Mouse (Mus musculus) embryonic facial prominence, embryonic 15.5 days (tissue): ENCODE results near the gene Kdm6b. TPM values are rescaled to one million over a fixed set of nuclear protein-coding genes. Genes with fewer than 3 reads are reported as not detected.

Source experiments
- ATAC-seq: fragments of 200-750 bp; cut with Nextera tagmentation; 2 replicates; pipeline ENCODE4 v1.8.0; 2017; ENCODE audit warnings: low read depth, moderate TSS enrichment; ENCODE audit not compliant: insufficient number of reproducible peaks, low FRiP score, low TSS enrichment
- H3K27ac ChIP-seq: fragments of 300-500 bp; sonication (generic); replicated peaks from 2 replicates; pipeline ENCODE4 v1.5.1; 2015; ENCODE audit warnings: mild to moderate bottlenecking, inconsistent platforms
- H3K27me3 ChIP-seq: fragments of 300-500 bp; sonication (generic); 2 replicates; pipeline ENCODE4 v1.6.1; 2015; ENCODE audit warnings: inconsistent platforms
- H3K36me3 ChIP-seq: fragments of 300-500 bp; sonication (generic); 2 replicates; pipeline ENCODE4 v1.6.1; 2015; ENCODE audit warnings: mild to moderate bottlenecking, inconsistent platforms
- H3K4me1 ChIP-seq: fragments of 300-500 bp; sonication (generic); 2 replicates; pipeline ENCODE4 v1.6.1; 2015; ENCODE audit warnings: inconsistent platforms
- H3K4me2 ChIP-seq: fragments of 300-500 bp; sonication (generic); replicated peaks from 2 replicates; pipeline ENCODE4 v1.6.1; 2015; ENCODE audit warnings: mild to moderate bottlenecking, inconsistent platforms
- H3K4me3 ChIP-seq: fragments of 300-500 bp; sonication (generic); replicated peaks from 2 replicates; pipeline ENCODE4 v1.5.1; 2015; ENCODE audit warnings: mild to moderate bottlenecking, inconsistent platforms
- H3K9ac ChIP-seq: fragments of 300-500 bp; sonication (generic); 2 replicates; pipeline ENCODE4 v1.6.1; 2015; ENCODE audit warnings: inconsistent platforms
- H3K9me3 ChIP-seq: fragments of 300-500 bp; sonication (generic); replicated peaks from 2 replicates; pipeline ENCODE4 v1.6.1; 2016; ENCODE audit warnings: inconsistent platforms
- WGBS: fragments of 180-500 bp; shearing (Covaris S2); methylation state at CpG from one replicate; pipeline ENCODE4 v1.1.7; 2015; 5-methylcytosine and 5-hydroxymethylcytosine counted together
- polyA plus RNA-seq: library from polyadenylated mRNA; unstranded; fragments of >200 nt; fragmentation: Nextera tagmentation; extraction: Ambion mirVana; gene quantifications from 2 replicates; pipeline ENCODE4 v1.2.1, GENCODE M21; 2015

Gene Kdm6b
- polyA plus RNA-seq, 1 experiment from 2014 or later = 37.2 TPM

DNA sequence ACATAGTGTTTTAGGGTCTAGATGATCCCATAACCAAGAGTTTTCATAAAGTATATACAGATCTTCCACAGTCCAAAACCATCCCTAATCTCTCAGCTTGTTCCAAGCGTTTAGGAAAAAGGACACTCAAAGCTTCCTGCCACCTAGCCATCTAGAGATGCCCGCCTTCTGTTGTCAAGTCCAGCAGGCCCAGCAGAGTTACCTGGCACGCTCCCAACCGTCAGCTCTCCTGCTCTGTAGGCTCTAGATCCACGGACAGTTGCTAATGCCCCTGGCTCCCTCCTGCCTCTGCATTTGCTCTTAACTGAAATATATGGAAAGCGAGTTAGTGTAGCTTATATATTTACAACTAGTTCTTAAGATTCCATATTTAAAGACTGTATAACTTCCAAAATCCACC, 32.1 kb downstream of the Kdm6b start:
- no peak for ATAC-seq
- Histone ChIP-seq H3K9ac (no peak overlapping the region), H3K4me2 (no peak overlapping the region), H3K36me3 (0 out of 2 replicates have a peak, but pooled peaks cover 2% of the 10 kb centered on the region), H3K27me3 (no peaks in the 10 kb centered on the region), H3K9me3 (no peaks in the 10 kb centered on the region), H3K4me1 (0 out of 2 replicates have a peak, but pooled peaks cover 5% of the 10 kb centered on the region), H3K27ac (no peak overlapping the region), H3K4me3 (no peak overlapping the region)
- WGBS = 77% methylated on average over 6 of the region's 6 CpGs

DNA sequence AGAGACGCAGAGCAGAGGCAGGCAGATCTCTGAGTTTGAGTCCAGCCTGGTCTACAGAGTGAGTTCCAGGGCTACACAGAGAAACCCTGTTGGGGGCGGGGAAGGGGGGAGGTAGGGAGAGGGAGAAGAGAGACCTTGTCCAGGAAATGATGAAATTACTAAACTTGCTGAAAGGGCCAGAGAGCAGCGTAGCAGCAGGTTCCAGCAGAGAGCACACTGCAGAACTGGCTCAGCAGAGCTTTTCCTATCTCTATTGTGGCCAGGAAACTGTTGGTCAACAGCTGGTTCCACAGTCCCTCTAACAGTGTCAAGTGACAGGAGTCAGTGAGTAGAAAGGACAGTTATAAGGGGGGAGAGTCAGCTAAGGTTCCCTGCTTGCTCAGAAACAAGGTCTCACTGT, 33.9 kb downstream of the Kdm6b start:
- H3K27ac ChIP-seq = no peak overlapping the region
- no peak overlapping the region for H3K9ac ChIP-seq
- no peak overlapping the region for H3K4me2 ChIP-seq
- H3K4me3 ChIP-seq = no peak overlapping the region
- ATAC-seq = no peak
- H3K27me3 ChIP-seq = no peaks in the 10 kb centered on the region
- H3K36me3 ChIP-seq = 0 out of 2 replicates have a peak, but pooled peaks cover 5% of the 10 kb centered on the region
- 0 out of 2 replicates have a peak, but pooled peaks cover 5% of the 10 kb centered on the region for H3K4me1 ChIP-seq
- WGBS = 83% methylated on average over 3 of the region's 3 CpGs
- no peaks in the 10 kb centered on the region for H3K9me3 ChIP-seq

DNA sequence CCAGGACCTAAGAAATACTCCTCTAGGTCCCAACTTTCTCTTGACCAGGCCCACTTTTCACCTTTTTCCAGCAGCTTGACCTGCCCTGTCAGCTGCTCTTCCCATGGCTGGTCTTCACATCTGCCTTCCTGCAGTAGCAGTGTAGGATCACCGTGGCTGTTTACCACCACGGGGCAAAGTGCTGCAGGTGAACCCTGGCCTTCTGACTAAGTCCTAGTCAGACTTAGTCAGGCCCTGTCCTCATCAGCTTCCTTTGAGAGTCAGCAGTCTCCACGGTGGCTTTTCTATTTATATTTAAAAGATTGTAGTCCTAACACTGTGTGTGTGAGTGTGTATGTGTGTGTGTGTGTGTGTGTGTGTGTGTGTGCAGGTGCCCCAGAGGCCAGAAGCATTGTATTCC, 35.7 kb downstream of the Kdm6b start:
- Histone ChIP-seq H3K27me3 (no peaks in the 10 kb centered on the region), H3K9ac (no peak overlapping the region), H3K36me3 (peaks cover 16% of the 10 kb centered on the region; the same call in 1 of the 2 replicates), H3K27ac (no peak overlapping the region), H3K4me2 (no peak overlapping the region), H3K4me3 (no peak overlapping the region), H3K9me3 (no peaks in the 10 kb centered on the region), H3K4me1 (0 out of 2 replicates have a peak, but pooled peaks cover 3% of the 10 kb centered on the region)
- WGBS = 66% methylated on average over 3 of the region's 3 CpGs
- no peak for ATAC-seq

DNA sequence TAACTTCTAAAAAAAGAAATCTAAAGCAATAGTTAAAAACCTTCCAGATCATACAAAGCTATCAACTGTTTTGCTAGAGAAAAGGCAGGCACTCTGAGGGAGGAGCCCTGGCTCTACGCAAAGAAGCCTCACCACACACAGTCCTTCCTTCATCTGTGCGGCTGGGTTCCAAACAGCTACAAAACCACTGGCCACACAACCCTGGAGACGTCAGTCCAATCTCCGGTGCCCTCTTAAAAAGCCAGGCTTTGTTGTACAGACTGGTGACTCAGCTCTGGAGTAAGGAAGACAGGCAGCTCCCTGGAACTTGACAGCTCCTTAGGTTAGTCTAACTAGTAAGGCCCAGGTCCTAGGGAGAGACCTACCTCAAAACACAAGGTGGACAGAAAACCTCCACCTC, 37.8 kb downstream of the Kdm6b start:
- no peak overlapping the region for H3K4me2 ChIP-seq
- H3K9ac ChIP-seq = no peak overlapping the region
- no peak for ATAC-seq
- H3K9me3 ChIP-seq = no peaks in the 10 kb centered on the region
- H3K27me3 ChIP-seq = no peaks in the 10 kb centered on the region
- H3K27ac ChIP-seq = no peak overlapping the region
- WGBS = 71% methylated on average over 4 of the region's 4 CpGs
- H3K4me1 ChIP-seq = peaks cover 20% of the 10 kb centered on the region
- no peak overlapping the region for H3K4me3 ChIP-seq
- H3K36me3 ChIP-seq = peaks cover 19% of the 10 kb centered on the region; the same call in 1 of the 2 replicates

DNA sequence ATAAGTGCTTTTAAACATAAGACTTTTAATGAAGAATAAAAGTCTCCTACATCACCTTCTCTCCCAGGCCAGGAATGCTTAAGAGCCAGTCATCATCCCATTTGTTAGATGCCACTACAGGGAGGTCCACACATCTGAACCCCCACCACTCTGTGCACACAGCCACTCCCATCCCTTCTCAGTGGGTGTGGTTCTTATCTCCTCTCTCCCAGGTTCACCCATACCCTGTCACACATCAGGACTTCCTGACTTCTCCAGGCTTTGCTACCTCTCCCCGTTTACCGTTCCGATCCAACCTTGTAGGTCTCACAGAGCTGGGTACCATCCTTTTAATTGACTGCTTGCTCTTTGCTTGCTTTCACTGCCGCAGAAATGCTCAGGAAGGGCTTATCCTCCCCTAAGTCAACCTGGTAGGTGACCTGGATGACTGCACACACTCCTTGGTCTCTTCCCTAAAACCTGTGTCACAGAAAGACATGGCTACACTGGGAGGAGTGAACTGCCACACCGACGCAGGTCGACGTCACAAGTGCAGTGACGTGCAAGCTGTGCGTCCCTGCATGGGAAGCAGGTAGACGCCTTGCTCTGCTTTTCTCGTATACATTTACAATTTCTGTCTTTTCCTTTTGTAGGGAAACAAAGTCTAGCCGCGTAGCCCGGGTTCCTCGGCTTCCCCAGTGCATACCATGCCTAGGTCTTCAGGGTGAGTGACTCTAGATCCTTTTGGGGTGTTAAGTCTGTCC, 40.1 kb downstream of the Kdm6b start:
- Histone ChIP-seq H3K9ac (no peak overlapping the region), H3K9me3 (no peaks in the 10 kb centered on the region), H3K4me3 (no peak overlapping the region), H3K36me3 (peaks cover 19% of the 10 kb centered on the region; the same call in 1 of the 2 replicates), H3K4me1 (peaks cover 22% of the 10 kb centered on the region), H3K27me3 (no peaks in the 10 kb centered on the region), H3K4me2 (no peak overlapping the region), H3K27ac (no peak overlapping the region)
- no peak for ATAC-seq
- 94% methylated on average over 16 of the region's 16 CpGs for WGBS

DNA sequence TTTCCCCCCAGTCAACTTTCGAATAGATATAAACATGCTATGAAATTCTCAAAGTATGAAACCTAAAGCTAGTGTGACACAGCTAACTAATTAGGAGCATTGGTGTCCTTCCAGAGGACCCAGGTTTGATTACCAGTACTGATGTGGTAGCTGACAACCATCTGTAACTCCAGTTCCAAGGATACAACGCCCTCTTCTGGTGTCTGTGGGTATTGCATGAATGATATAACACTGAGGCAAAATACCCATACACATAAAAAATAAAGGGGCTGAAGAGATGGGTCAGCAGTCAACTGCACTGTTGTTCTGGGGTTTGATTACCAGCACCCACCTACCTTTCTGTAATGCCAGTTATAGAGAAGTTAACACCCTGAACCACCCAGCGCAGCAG, 40.7 kb downstream of the Kdm6b start:
- no peak for ATAC-seq
- Histone ChIP-seq H3K36me3 (peaks cover 19% of the 10 kb centered on the region; the same call in 1 of the 2 replicates), H3K27ac (peak overlapping the region; percentile 63; the same call in 1 of the 2 replicates), H3K9me3 (no peaks in the 10 kb centered on the region), H3K4me3 (no peak overlapping the region), H3K4me2 (no peak overlapping the region), H3K27me3 (no peaks in the 10 kb centered on the region), H3K4me1 (peaks cover 28% of the 10 kb centered on the region), H3K9ac (no peak overlapping the region)
- 56% methylated on average over 3 of the region's 3 CpGs for WGBS

DNA sequence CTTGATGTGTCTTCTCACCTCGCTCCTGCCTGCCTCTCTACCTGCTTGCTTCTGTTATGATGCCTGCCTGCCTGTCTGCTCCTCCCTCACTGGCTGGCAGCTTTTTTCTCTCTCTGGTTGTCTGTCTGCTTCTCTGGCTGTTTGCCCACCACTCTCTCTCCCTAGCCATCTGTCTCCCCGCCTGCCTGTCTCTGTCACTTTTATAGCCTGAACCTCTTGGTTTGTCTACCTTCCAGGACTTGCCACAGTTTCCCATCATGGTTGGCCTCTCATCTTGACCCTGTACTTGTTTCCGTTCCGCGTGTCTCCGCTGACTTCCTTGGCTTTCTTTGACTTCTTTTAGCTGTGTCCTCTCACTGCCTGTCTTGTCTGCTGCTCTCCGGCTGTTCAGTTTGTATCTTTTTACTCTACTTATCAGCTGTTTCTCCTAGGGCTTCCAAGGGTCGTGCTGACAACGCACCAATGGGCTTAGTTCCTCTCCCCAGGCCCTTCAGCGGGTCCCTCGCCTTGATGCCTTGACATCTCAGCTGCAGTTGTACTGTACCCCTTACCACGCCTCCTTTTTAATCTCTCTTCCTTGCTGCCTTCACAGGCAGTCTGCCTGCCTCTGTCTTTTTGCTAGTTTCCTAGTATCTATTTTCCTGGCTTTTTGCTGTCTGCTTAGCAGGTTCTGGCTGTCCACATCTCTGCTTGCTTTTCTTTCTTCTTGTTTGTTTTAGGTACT, 41.3 kb downstream of the Kdm6b start:
- Histone ChIP-seq H3K27ac (peak overlapping the region; percentile 63), H3K27me3 (no peaks in the 10 kb centered on the region), H3K9ac (no peak overlapping the region), H3K4me1 (peaks cover 30% of the 10 kb centered on the region), H3K9me3 (no peaks in the 10 kb centered on the region), H3K4me2 (no peak overlapping the region), H3K36me3 (peaks cover 19% of the 10 kb centered on the region; the same call in 1 of the 2 replicates), H3K4me3 (no peak overlapping the region; the same call in 1 of the 2 replicates)
- no peak for ATAC-seq
- WGBS = 53% methylated on average over 12 of the region's 12 CpGs

DNA sequence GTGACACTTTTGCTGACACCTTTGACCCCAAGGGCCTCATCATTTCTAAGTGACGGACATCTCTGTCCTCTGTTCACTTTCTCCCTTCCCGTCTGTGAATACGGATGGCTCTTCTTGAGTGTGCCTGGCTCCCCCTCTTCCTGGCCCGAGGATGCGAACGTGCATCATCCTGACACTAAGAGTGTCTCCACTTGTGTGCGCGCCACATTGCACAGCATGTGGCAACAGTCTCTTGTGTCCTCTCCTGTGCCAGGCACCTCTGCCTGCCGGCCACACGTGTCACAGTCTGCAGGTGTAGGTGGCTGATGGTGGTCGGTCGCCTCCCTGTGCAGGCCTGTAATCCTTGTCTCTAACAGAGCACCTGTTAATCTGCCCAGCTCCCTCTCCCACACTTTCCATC, 41.9 kb downstream of the Kdm6b start:
- Histone ChIP-seq H3K36me3 (peaks cover 19% of the 10 kb centered on the region; the same call in 1 of the 2 replicates), H3K4me1 (peaks cover 30% of the 10 kb centered on the region), H3K4me3 (no peak overlapping the region; the same call in 1 of the 2 replicates), H3K4me2 (no peak overlapping the region), H3K9me3 (no peaks in the 10 kb centered on the region), H3K27ac (peak overlapping the region; percentile 81), H3K27me3 (no peaks in the 10 kb centered on the region), H3K9ac (no peak overlapping the region)
- ATAC-seq = no peak
- 51% methylated on average over 12 of the region's 12 CpGs for whole genome bisulfite sequencing

DNA sequence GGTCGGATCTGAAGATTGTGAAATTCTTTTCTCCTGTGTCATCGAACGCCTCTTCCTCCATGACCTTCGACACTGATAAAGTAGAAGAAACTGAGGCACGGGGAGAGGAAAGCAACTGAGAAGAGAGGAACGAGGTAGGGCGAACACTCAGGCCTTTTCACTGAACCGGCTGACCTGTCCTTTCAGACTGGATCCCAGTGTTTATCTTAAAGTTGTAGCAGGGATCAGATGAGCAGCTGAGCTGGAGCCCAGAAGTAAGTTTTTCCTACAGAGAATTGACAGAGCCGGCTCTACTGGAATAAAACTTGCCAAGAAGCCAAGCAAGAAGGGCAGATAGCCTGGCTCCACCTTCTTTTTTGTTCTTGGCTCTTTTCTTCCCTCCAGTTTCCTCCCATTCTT, 42.7 kb downstream of the Kdm6b start:
- Histone ChIP-seq H3K4me2 (peak overlapping the region; percentile 13; the same call in 1 of the 2 replicates), H3K4me3 (no peak overlapping the region), H3K27ac (peak overlapping the region; percentile 81), H3K4me1 (peaks cover 36% of the 10 kb centered on the region), H3K9ac (no peak overlapping the region), H3K9me3 (no peaks in the 10 kb centered on the region), H3K36me3 (peaks cover 14% of the 10 kb centered on the region; the same call in 1 of the 2 replicates), H3K27me3 (no peaks in the 10 kb centered on the region)
- WGBS = 26% methylated on average over 9 of the region's 9 CpGs
- ATAC-seq = no peak

DNA sequence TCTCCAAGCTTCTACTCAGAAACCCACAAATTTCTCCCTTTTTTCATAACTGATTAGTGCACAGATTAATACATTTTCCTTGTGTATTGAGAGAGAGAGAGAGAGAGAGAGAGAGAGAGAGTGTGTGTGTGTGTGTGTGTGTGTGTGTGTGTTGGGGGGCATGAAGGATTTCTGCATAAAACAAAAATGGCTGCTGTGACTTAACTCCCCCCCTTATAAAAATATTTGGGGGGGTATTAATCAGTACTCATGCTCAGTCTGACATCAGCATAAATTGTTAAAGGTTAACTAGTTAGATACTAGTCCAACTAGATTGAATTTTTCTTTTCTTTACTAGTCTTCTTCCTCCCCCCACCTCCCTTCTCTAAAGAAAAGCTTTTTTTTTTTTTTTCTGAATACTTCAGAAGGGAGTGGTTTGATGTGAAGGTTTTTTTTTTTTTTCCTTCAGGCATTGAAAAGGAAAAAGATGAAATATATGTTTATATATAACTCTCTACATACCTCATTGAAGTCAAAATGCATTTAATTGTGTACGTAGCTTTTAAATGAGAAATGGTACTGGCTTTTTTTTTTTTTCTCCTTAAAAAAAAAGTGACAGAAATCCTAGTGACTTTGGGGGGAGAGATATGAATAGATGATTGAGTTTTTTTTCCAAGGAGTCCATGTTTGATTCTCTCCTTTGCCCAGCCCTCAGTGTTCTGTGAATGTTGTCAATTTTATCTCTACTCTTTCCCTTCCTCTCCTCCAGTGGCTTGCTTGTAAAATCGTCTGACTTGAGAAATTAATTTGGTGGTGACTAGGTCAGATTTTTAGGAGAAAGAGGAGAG, 43.3 kb downstream of the Kdm6b start:
- Histone ChIP-seq H3K27ac (peak overlapping the region; percentile 99), H3K9ac (peak overlapping the region; percentile 0; the same call in 1 of the 2 replicates), H3K4me2 (peak overlapping the region; percentile 90), H3K27me3 (no peaks in the 10 kb centered on the region), H3K4me1 (peaks cover 42% of the 10 kb centered on the region), H3K4me3 (peak overlapping the region; percentile 85), H3K9me3 (no peaks in the 10 kb centered on the region), H3K36me3 (peaks cover 14% of the 10 kb centered on the region; the same call in 1 of the 2 replicates)
- ATAC-seq = no peak
- WGBS = 9% methylated on average over 2 of the region's 2 CpGs
